Mouse (Mus musculus): Measurements from ENCODE around the gene Lrrfip1. TPM values are rescaled to one million over a fixed set of nuclear protein-coding genes. Genes with fewer than 3 reads are reported as not detected.

Gene Lrrfip1
- polyA plus RNA-seq, 1 experiment from 2014 or later, result 58.6 TPM

- Histone ChIP-seq H3K9me3 (ENCODE audit: control insufficient read depth, low read length) (no peaks in the 10 kb centered on the region), H3K27ac (replicated peaks; ENCODE audit: low read depth, low read length) (no peak overlapping the region), H3K4me1 (ENCODE audit: control insufficient read depth, insufficient read depth, low read length) (peaks cover 27% of the 10 kb centered on the region), H3K9ac (ENCODE audit: low read depth, low read length) (no peak overlapping the region), H3K36me3 (ENCODE audit: control insufficient read depth, insufficient read depth, low read length) (0 out of 2 replicates have a peak, but pooled peaks cover 4% of the 10 kb centered on the region), H3K4me3 (ENCODE audit: low read depth, low read length) (no peak overlapping the region), H3K4me2 (ENCODE audit: low read depth, low read length) (no peak overlapping the region), H3K27me3 (replicated peaks; ENCODE audit: control insufficient read depth, insufficient read depth, low read length) (no peaks in the 10 kb centered on the region)
- DNase-seq (ENCODE audit: low spot score) (no peak), ATAC-seq (ENCODE audit: low read depth) (no peak)
- WGBS, result 90% methylated on average over 6 of the region's 6 CpGs
Observed at GRCm38 (mm10) chr1:91066061-91066460, 67.5 kb downstream of the Lrrfip1 start.

DNA sequence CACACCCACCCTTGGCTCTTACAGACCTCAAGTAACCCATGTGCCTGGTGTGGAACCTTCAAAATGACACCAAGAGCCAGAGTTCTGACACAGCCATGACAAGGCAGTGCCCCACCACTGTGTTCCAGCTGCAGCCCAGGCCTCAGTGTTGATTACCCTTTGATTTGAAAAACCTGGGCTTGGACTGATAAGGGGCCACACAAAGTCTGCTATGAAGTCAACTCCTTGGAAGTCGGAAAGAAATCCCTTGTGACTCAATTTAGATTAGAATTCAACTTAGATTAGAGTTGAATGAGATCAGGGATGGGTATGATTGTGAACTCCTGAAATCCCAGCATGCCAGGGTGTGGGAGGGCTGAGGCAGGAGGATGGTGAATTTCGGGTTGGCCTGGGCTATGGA, 68.1 kb downstream of the Lrrfip1 start:
- WGBS, result 73% methylated on average over 2 of the region's 2 CpGs
- Histone ChIP-seq H3K4me1 (ENCODE audit: control insufficient read depth, insufficient read depth, low read length) (peaks cover 28% of the 10 kb centered on the region), H3K27ac (replicated peaks; ENCODE audit: low read depth, low read length) (no peak overlapping the region), H3K27me3 (replicated peaks; ENCODE audit: control insufficient read depth, insufficient read depth, low read length) (no peaks in the 10 kb centered on the region), H3K4me3 (ENCODE audit: low read depth, low read length) (no peak overlapping the region), H3K36me3 (ENCODE audit: control insufficient read depth, insufficient read depth, low read length) (0 out of 2 replicates have a peak, but pooled peaks cover 4% of the 10 kb centered on the region), H3K9ac (ENCODE audit: low read depth, low read length) (no peak overlapping the region), H3K4me2 (ENCODE audit: low read depth, low read length) (no peak overlapping the region), H3K9me3 (ENCODE audit: control insufficient read depth, low read length) (no peaks in the 10 kb centered on the region)
- no peak for ATAC-seq (ENCODE audit: low read depth)
- no peak for DNase-seq (ENCODE audit: low spot score)

GRCm38 (mm10) chr1:91067716-91068115, 69.2 kb downstream of the Lrrfip1 start:
- Histone ChIP-seq H3K4me1 (ENCODE audit: control insufficient read depth, insufficient read depth, low read length) (peaks cover 27% of the 10 kb centered on the region), H3K27ac (replicated peaks; ENCODE audit: low read depth, low read length) (no peak overlapping the region), H3K36me3 (ENCODE audit: control insufficient read depth, insufficient read depth, low read length) (0 out of 2 replicates have a peak, but pooled peaks cover 4% of the 10 kb centered on the region), H3K9ac (ENCODE audit: low read depth, low read length) (no peak overlapping the region), H3K4me2 (ENCODE audit: low read depth, low read length) (no peak overlapping the region), H3K4me3 (ENCODE audit: low read depth, low read length) (no peak overlapping the region), H3K27me3 (replicated peaks; ENCODE audit: control insufficient read depth, insufficient read depth, low read length) (no peaks in the 10 kb centered on the region), H3K9me3 (ENCODE audit: control insufficient read depth, low read length) (no peaks in the 10 kb centered on the region)
- ATAC-seq (ENCODE audit: low read depth) (no peak), DNase-seq (ENCODE audit: low spot score) (no peak)
- WGBS, result 78% methylated on average over 6 of the region's 6 CpGs

- H3K36me3 ChIP-seq (ENCODE audit: control insufficient read depth, insufficient read depth, low read length), result 0 out of 2 replicates have a peak, but pooled peaks cover 4% of the 10 kb centered on the region
- H3K27ac ChIP-seq (replicated peaks; ENCODE audit: low read depth, low read length), result no peak overlapping the region
- H3K9me3 ChIP-seq (ENCODE audit: control insufficient read depth, low read length), result no peaks in the 10 kb centered on the region
- no peak overlapping the region for H3K4me2 ChIP-seq (ENCODE audit: low read depth, low read length)
- no peaks in the 10 kb centered on the region for H3K27me3 ChIP-seq (replicated peaks; ENCODE audit: control insufficient read depth, insufficient read depth, low read length)
- no peak overlapping the region for H3K9ac ChIP-seq (ENCODE audit: low read depth, low read length)
- ATAC-seq (ENCODE audit: low read depth) (no peak), DNase-seq (ENCODE audit: low spot score) (no peak)
- H3K4me3 ChIP-seq (ENCODE audit: low read depth, low read length), result no peak overlapping the region
- H3K4me1 ChIP-seq (ENCODE audit: control insufficient read depth, insufficient read depth, low read length), result peaks cover 26% of the 10 kb centered on the region
- 74% methylated on average over 6 of the region's 6 CpGs for WGBS
Observed at GRCm38 (mm10) chr1:91069575-91069974, 71.0 kb downstream of the Lrrfip1 start.

- Histone ChIP-seq H3K4me1 (ENCODE audit: control insufficient read depth, insufficient read depth, low read length) (peaks cover 16% of the 10 kb centered on the region), H3K27me3 (replicated peaks; ENCODE audit: control insufficient read depth, insufficient read depth, low read length) (no peaks in the 10 kb centered on the region), H3K4me2 (ENCODE audit: low read depth, low read length) (no peak overlapping the region), H3K27ac (replicated peaks; ENCODE audit: low read depth, low read length) (no peak overlapping the region), H3K9me3 (ENCODE audit: control insufficient read depth, low read length) (no peaks in the 10 kb centered on the region), H3K36me3 (ENCODE audit: control insufficient read depth, insufficient read depth, low read length) (0 out of 2 replicates have a peak, but pooled peaks cover 4% of the 10 kb centered on the region), H3K4me3 (ENCODE audit: low read depth, low read length) (no peak overlapping the region), H3K9ac (ENCODE audit: low read depth, low read length) (no peak overlapping the region)
- ATAC-seq (ENCODE audit: low read depth), result no peak
- DNase-seq (ENCODE audit: low spot score), result no peak
- WGBS, result 85% methylated on average over 8 of the region's 8 CpGs
Observed at GRCm38 (mm10) chr1:91070547-91070946, 72.0 kb downstream of the Lrrfip1 start.

DNA sequence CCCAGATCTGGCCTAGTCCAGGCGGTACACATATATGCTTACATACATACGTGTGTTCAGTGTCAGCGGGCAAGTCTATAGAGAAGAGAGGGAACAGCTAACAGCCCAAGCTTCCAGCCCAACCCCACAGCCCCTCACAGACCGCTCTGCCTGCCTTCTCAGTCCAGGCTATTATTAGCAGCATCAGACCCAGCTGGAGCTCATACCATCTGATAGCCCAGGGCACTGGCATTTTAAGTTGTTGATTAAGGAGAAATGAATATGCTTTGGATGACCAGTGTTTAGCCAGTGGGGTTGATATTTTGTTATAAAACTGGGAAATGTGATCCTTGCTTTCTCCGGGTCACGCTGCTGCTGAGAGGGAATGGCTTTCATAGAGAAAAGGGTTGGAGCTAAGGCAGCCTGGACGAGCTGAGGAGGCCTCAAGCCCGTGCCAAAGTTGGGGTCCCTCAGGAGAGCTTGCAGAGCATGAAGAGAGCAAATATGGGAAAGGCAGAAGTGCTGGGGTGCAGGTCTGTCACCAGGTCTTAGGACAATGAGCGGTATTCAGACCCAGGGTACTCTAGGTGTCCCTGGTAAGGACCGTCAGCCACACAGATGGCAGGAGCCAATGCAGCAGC, 73.2 kb downstream of the Lrrfip1 start:
- Histone ChIP-seq H3K27ac (replicated peaks; ENCODE audit: low read depth, low read length) (0 out of 2 replicates have a peak overlapping the region, but pooled peaks have one; percentile 33), H3K27me3 (replicated peaks; ENCODE audit: control insufficient read depth, insufficient read depth, low read length) (no peaks in the 10 kb centered on the region), H3K4me3 (ENCODE audit: low read depth, low read length) (no peak overlapping the region), H3K4me2 (ENCODE audit: low read depth, low read length) (no peak overlapping the region), H3K36me3 (ENCODE audit: control insufficient read depth, insufficient read depth, low read length) (0 out of 2 replicates have a peak, but pooled peaks cover 4% of the 10 kb centered on the region), H3K9me3 (ENCODE audit: control insufficient read depth, low read length) (no peaks in the 10 kb centered on the region), H3K4me1 (ENCODE audit: control insufficient read depth, insufficient read depth, low read length) (peaks cover 23% of the 10 kb centered on the region), H3K9ac (ENCODE audit: low read depth, low read length) (no peak overlapping the region)
- ATAC-seq (ENCODE audit: low read depth) (peak; percentile 65; the same call in 1 of the 2 replicates), DNase-seq (ENCODE audit: low spot score) (peak; percentile 55)
- WGBS, result 71% methylated on average over 10 of the region's 10 CpGs

GRCm38 (mm10) chr1:91076946-91077345, 78.4 kb downstream of the Lrrfip1 start:
- Histone ChIP-seq H3K36me3 (ENCODE audit: control insufficient read depth, insufficient read depth, low read length) (no peaks in the 10 kb centered on the region), H3K27me3 (replicated peaks; ENCODE audit: control insufficient read depth, insufficient read depth, low read length) (no peaks in the 10 kb centered on the region), H3K4me2 (ENCODE audit: low read depth, low read length) (no peak overlapping the region), H3K27ac (replicated peaks; ENCODE audit: low read depth, low read length) (no peak overlapping the region), H3K9ac (ENCODE audit: low read depth, low read length) (no peak overlapping the region), H3K4me3 (ENCODE audit: low read depth, low read length) (no peak overlapping the region), H3K4me1 (ENCODE audit: control insufficient read depth, insufficient read depth, low read length) (peaks cover 12% of the 10 kb centered on the region), H3K9me3 (ENCODE audit: control insufficient read depth, low read length) (no peaks in the 10 kb centered on the region)
- ATAC-seq (ENCODE audit: low read depth) (no peak; the same call in 1 of the 2 replicates), DNase-seq (ENCODE audit: low spot score) (peak; percentile 38)
- WGBS, result 37% methylated on average over 8 of the region's 8 CpGs

- Histone ChIP-seq H3K4me3 (ENCODE audit: low read depth, low read length) (no peak overlapping the region), H3K9me3 (ENCODE audit: control insufficient read depth, low read length) (no peaks in the 10 kb centered on the region), H3K27ac (replicated peaks; ENCODE audit: low read depth, low read length) (peak overlapping the region; percentile 63), H3K36me3 (ENCODE audit: control insufficient read depth, insufficient read depth, low read length) (no peaks in the 10 kb centered on the region), H3K4me1 (ENCODE audit: control insufficient read depth, insufficient read depth, low read length) (peaks cover 10% of the 10 kb centered on the region), H3K27me3 (replicated peaks; ENCODE audit: control insufficient read depth, insufficient read depth, low read length) (no peaks in the 10 kb centered on the region), H3K4me2 (ENCODE audit: low read depth, low read length) (no peak overlapping the region), H3K9ac (ENCODE audit: low read depth, low read length) (no peak overlapping the region)
- no peak for DNase-seq (ENCODE audit: low spot score)
- 76% methylated on average over 9 of the region's 9 CpGs for WGBS
- no peak for ATAC-seq (ENCODE audit: low read depth)
Observed at GRCm38 (mm10) chr1:91077456-91077855, 78.9 kb downstream of the Lrrfip1 start.

DNA sequence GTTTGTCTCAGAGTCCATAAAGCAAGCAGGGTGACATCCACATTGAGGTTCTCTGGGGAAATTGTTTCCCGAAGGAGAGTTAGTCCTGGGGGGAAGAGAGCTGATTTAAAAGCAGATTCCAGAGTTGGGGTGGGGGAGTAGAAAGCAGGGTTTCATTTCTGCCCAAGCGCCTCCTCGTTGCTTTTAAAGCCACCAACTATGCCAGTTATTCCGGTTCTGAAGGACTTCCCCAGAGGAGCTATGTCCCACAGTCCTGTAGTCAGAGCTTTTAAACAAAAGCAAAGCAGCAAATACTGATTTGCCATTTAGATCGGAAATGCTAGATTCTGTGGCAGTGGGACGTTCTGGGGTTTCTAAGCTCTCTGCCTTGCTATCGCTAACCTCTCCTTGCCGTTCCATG, 79.4 kb downstream of the Lrrfip1 start:
- no peak overlapping the region; the same call in 1 of the 2 replicates for H3K4me2 ChIP-seq (ENCODE audit: low read depth, low read length)
- no peaks in the 10 kb centered on the region for H3K36me3 ChIP-seq (ENCODE audit: control insufficient read depth, insufficient read depth, low read length)
- DNase-seq (ENCODE audit: low spot score) (peak; percentile 69), ATAC-seq (ENCODE audit: low read depth) (peak; percentile 62; the same call in 1 of the 2 replicates)
- H3K4me1 ChIP-seq (ENCODE audit: control insufficient read depth, insufficient read depth, low read length), result peaks cover 10% of the 10 kb centered on the region
- H3K27ac ChIP-seq (replicated peaks; ENCODE audit: low read depth, low read length), result peak overlapping the region; percentile 63; the same call in 1 of the 2 replicates
- no peak overlapping the region for H3K9ac ChIP-seq (ENCODE audit: low read depth, low read length)
- no peak overlapping the region for H3K4me3 ChIP-seq (ENCODE audit: low read depth, low read length)
- H3K9me3 ChIP-seq (ENCODE audit: control insufficient read depth, low read length), result no peaks in the 10 kb centered on the region
- 70% methylated on average over 8 of the region's 8 CpGs for WGBS
- no peaks in the 10 kb centered on the region for H3K27me3 ChIP-seq (replicated peaks; ENCODE audit: control insufficient read depth, insufficient read depth, low read length)
